Mouse (Mus musculus) B cell, adult 62 days (primary cell): ENCODE measurements around the gene Yes1. TPM values are rescaled to one million over a fixed set of nuclear protein-coding genes. Genes with fewer than 3 reads are reported as not detected.

Experiments used
- total RNA-seq: library from RNA; stranded (reverse); gene quantifications from 4 replicates; pipeline ENCODE4 v1.2.4, GENCODE M21; 2023

Yes1 gene
- 1.1 to 2.0 TPM (median 1.8 TPM) in 4 replicates for total RNA-seq

DNA sequence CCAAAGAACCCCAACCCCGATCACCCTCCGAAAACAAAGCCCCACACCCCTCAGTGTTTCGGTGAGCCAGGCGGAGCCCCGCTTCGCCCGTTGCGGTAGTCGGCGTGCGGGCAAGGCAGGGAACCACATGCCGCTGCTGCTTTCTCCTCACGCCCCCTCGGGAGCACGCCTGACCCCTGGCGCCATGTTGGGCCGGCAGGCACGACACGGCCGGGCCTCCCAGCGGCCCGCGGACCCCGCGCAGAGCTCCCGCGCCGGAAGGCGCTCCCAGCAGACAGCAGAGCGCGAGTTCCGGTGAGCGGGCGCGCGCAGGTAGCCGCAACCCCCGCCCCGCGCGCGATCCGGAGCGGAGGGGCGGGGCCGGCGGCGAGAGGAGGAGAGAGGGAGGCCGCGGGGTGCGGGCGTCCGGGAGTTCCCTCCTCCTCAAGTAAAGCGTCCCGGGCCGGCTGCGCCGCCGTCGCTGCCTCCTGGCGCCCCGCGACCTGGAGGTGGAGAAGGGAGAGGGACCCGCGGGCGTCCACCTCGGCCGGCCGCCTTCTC, at the start of gene Yes1:
Yes1 (plus strand) TSS at position 371 of the 540 bp plus-strand sequence.

Other genes starting within 250 kb of the Yes1 start
- 180 to 222 TPM (median 213 TPM) in 4 replicates for gene Ppp1cb, start 152.3 kb upstream of the Yes1 start, total RNA-seq
- 30.7 to 42.4 TPM (median 34.6 TPM) in 4 replicates for gene Pisd, start 174.5 kb downstream of the Yes1 start, total RNA-seq
- gene Gm20671, start 215.9 kb downstream of the Yes1 start, total RNA-seq, result not detected in 4 replicates
- gene Prr14l, start 243.1 kb downstream of the Yes1 start, total RNA-seq, result 53.9 to 77.9 TPM (median 59.3 TPM) in 4 replicates